Mouse (Mus musculus) C2C12 (cell line): ENCODE results near the gene Tspan15.

Experiments
- CEBPB ChIP-seq: IDR thresholded peaks from one replicate; pipeline ENCODE4 v1.6.1; 2011; ENCODE audit warnings: low read depth, mild to moderate bottlenecking, control low read depth, moderate library complexity
- CTCF ChIP-seq: IDR thresholded peaks from one replicate; pipeline ENCODE4 v1.5.1; 2011; ENCODE audit not compliant: control insufficient read depth, insufficient read depth, insufficient read length
- FOSL1 ChIP-seq: IDR thresholded peaks from one replicate; pipeline ENCODE4 v1.8.0; 2011; ENCODE audit warnings: mild to moderate bottlenecking, low read length; ENCODE audit not compliant: poor library complexity, insufficient read depth, severe bottlenecking
- MAX ChIP-seq: IDR thresholded peaks from one replicate; pipeline ENCODE4 v1.6.1; 2011; ENCODE audit warnings: mild to moderate bottlenecking, control low read depth
- MYOD1 ChIP-seq: IDR thresholded peaks from one replicate; pipeline ENCODE4 v1.6.1; 2011; ENCODE audit warnings: low read depth; ENCODE audit not compliant: control insufficient read depth, insufficient read length
- MYOG ChIP-seq: IDR thresholded peaks from one replicate; pipeline ENCODE4 v1.6.1; 2011; ENCODE audit not compliant: control insufficient read depth, insufficient read length; ENCODE audit errors: extremely low read depth

DNA sequence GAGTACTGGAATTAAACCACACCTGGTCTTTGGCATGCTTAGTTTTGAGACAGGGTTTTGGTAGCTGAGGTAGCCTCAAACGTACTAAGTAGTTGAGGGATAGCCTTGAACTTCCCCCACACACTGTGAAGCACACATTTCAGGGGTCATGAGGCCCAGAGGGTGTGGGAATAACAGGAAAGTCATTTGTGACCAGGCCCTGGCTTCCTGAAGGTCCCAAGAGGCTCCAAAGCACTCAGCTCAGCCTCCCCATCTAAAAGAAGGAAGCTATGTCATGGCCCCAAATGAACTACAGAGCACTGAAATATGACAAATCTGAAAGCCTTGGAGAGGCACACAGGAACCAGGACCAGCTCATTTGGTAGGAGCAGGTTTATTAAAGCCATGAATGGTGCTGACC lies 32.2 kb downstream of the Tspan15 start:
- TF ChIP-seq CTCF: no peak
- no peak for TF ChIP-seq FOSL1
- no peak for TF ChIP-seq CEBPB
- no peak for TF ChIP-seq MAX
- TF ChIP-seq MYOG: no peak
- TF ChIP-seq MYOD1: no peak
